Mouse (Mus musculus): ENCODE measurements around the gene Mtfr1l. TPM values are rescaled to one million over a fixed set of nuclear protein-coding genes. Genes with fewer than 3 reads are reported as not detected.
A peak's percentile ranks its signal among the peaks of the same experiment; 100 is the strongest.
"Not testable (repeated sequence)": the region's sequence is repeated elsewhere in the genome, so short reads cannot be mapped to it uniquely, and the experiment has no call there.

Gene Mtfr1l
- total RNA-seq, 2 experiments from 2014 or later: 139 to 147 TPM

GRCm38 (mm10) chr4:134518541-134518940 is 16.6 kb downstream of the Mtfr1l start:
- DNase-seq (ENCODE audit: low spot score): no peak

GRCm38 (mm10) chr4:134517719-134518118 is 17.5 kb downstream of the Mtfr1l start:
- no peak for DNase-seq (ENCODE audit: low spot score)

GRCm38 (mm10) chr4:134516981-134517380 is 18.2 kb downstream of the Mtfr1l start:
- peak; percentile 68 for DNase-seq (ENCODE audit: low spot score)

GRCm38 (mm10) chr4:134515614-134516013 is 19.6 kb downstream of the Mtfr1l start:
- no peak for DNase-seq (ENCODE audit: low spot score)

DNA sequence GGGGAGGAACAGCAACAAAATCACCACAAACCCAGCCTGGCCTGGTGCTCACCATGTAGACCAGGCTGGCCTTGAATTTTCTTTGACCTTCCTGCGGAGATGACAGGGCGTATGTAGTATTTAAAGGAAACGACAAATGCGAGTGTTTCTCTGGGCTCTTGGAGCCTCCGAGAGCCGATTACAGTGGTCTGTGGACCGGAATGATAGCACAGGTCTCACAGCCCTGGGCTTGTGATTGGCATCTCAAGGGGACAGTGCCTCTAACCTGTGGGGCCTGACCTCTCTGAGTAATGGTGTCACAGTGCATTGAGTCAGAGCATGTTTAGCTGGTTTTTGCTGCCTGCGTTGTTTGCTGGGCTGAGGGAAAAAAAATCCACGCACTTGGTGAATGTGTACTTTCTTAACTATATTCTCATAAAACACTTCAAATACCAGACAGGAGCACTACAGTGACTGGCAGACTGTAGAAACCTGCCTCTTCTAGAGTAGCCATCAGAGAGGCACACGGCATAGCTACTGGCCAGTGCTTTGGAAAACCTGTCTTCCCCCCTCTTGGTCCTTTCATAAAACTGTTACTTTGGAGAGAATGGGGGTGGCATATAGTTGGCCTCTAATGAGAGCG is 20.8 kb downstream of the Mtfr1l start:
- DNase-seq (ENCODE audit: low spot score): no peak

- peak; percentile 69 for DNase-seq (ENCODE audit: low spot score)
Measured at GRCm38 (mm10) chr4:134512798-134513197, 22.4 kb downstream of the Mtfr1l start.

GRCm38 (mm10) chr4:134511730-134512129 is 23.5 kb downstream of the Mtfr1l start:
- no peak for DNase-seq (ENCODE audit: low spot score)

GRCm38 (mm10) chr4:134510845-134511411 is 24.3 kb downstream of the Mtfr1l start, which contains the start of gene Aunip:
Aunip (plus strand) TSS chr4:134510999.
- DNase-seq (ENCODE audit: low spot score): peak; percentile 89

- no peak for DNase-seq (ENCODE audit: low spot score)
Measured at GRCm38 (mm10) chr4:134510396-134510795, 24.8 kb downstream of the Mtfr1l start.

GRCm38 (mm10) chr4:134506713-134507112 is 28.5 kb downstream of the Mtfr1l start:
- no peak for DNase-seq (ENCODE audit: low spot score)

DNA sequence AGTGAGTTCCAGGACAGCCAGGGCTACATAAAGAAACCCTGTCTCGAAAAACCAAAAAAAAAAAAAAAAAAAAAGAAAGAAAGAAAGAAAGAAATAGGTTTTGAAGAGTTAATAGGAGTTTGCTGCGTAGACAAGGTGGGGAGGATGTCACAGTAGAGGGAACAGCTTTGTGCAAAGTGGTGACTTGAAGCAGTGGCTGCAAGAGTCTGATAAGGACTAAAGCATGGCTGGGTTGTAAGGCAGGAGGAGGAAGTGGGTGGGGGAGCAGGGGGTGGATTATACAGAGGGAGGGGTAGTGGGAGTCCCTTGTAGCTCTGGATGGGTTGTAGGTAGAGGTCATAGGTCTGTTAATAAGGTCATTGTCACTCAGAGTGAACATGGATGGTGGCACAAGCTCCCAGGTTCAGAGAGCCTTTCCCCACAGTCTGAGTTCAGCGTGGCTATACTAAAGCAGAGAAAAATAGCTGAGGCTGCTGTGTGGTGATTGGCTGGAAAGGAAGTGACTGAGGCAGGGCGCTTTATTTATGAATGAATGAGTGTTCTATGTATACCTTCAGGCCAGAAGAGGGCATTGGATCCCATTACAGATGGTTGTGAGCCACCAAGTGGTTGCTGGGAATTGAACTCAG is 29.1 kb downstream of the Mtfr1l start:
- no peak for DNase-seq (ENCODE audit: low spot score)

GRCm38 (mm10) chr4:134505303-134505789 is 29.8 kb downstream of the Mtfr1l start:
- no peak for DNase-seq (ENCODE audit: low spot score)

DNA sequence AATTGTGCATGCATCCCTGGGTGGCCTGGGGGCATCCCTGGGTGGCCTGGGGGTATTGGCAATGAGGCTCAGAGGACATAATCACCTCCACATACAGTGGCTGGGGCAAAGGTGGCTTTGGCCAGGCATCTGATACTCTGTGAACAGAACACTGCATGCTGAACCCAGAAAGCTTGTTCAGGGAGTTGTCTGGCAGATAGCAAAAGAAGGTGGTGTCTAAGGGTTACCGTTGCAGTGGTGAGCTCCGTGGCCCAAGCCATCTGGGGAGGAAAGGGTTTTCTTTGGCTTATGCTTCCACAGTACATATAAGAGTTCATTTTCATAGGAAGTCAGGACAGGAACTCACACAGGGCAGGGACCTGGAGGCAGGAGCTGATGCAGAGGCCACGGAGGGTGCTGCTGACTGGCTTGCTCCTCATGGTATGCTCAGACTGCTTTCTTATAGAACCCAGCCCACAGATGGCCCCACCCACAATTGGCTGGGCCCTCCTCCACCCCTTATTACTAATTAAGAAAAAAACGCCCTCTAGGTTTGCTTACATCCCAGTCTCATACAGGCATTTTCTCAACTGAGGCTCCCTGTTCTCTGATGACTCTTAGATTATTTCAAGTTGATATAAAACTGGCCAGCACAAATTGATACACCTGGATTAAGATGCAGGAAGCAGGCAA is 31.4 kb downstream of the Mtfr1l start:
- no peak for DNase-seq (ENCODE audit: low spot score)

DNA sequence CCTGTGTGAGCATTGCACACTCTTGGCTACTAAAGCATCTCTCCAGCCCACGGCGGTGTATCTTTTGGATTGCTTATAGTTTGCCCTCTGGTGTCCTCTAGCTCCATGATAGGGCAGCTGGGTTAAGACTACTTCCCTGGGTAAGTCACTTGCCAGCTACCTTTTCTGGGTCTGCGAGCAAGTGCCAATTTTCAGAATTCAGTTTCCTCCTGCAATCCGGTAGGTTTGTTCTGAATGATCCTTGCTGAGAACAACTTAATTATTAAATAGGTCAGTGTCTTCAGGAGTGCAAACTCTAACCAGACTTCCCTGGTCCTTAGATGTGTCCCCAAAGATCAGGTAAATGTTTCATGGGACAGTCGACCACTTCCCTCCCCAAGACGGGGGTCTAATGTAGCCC is 34.1 kb downstream of the Mtfr1l start:
- DNase-seq (ENCODE audit: low spot score): no peak

- DNase-seq (ENCODE audit: low spot score): not testable (repeated sequence)
Measured at GRCm38 (mm10) chr4:134498983-134499382, 36.2 kb downstream of the Mtfr1l start.

- DNase-seq (ENCODE audit: low spot score): no peak
Measured at GRCm38 (mm10) chr4:134497986-134498731, 37.0 kb downstream of the Mtfr1l start.

DNA sequence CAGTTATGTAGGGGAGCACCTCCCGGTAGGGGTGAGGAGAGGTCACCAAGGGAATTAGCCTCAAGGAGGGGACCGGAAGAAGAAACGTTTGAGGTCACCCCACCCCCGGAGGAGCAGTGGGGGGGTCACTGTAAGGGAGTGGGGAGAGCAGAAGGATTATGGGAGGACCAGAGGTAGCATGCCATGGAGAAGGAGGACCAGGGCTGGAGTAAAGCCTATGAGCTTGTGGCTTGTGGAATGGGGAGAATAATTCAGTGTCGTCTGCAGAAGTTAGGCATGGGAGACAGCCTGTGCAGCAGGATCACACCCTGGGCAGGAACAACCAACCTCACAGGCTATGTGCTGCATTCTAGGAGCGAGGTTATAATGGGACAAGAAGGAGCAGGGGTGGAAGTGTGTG is 38.0 kb downstream of the Mtfr1l start:
- DNase-seq (ENCODE audit: low spot score): no peak

- DNase-seq (ENCODE audit: low spot score): peak; percentile 66
Measured at GRCm38 (mm10) chr4:134496595-134497210, 38.5 kb downstream of the Mtfr1l start, which contains the start of gene Paqr7. Paqr7 (plus strand) TSS chr4:134496697.

GRCm38 (mm10) chr4:134495546-134495923 is 39.7 kb downstream of the Mtfr1l start:
- no peak for DNase-seq (ENCODE audit: low spot score)

- DNase-seq (ENCODE audit: low spot score): no peak
Measured at GRCm38 (mm10) chr4:134494780-134495545, 40.2 kb downstream of the Mtfr1l start.

All from gastrocnemius, adult 18-20 months (tissue).